Mouse (Mus musculus): ENCODE results near the gene Stac2.

Gene Stac2

GRCm38 (mm10) chr11:98019883-98020610, 33.2 kb downstream of the Stac2 start:
- no peak for DNase-seq

GRCm38 (mm10) chr11:98018858-98019641, 34.2 kb downstream of the Stac2 start:
- peak; percentile 50 for DNase-seq

- DNase-seq, result no peak
These were observed 35.0 kb downstream of the Stac2 start for GRCm38 (mm10) chr11:98018222-98018621.

- no peak for DNase-seq
These were observed 36.4 kb downstream of the Stac2 start for GRCm38 (mm10) chr11:98016824-98017223.

GRCm38 (mm10) chr11:98016177-98016576, 37.1 kb downstream of the Stac2 start:
- no peak for DNase-seq

- no peak for DNase-seq
These were observed 40.4 kb downstream of the Stac2 start for GRCm38 (mm10) chr11:98012831-98013230.

GRCm38 (mm10) chr11:98011716-98012115, 41.5 kb downstream of the Stac2 start:
- DNase-seq, result no peak

GRCm38 (mm10) chr11:98008087-98008486, 45.2 kb downstream of the Stac2 start:
- DNase-seq, result no peak

GRCm38 (mm10) chr11:98005686-98006085, 47.6 kb downstream of the Stac2 start:
- no peak for DNase-seq

GRCm38 (mm10) chr11:98005076-98005475, 48.2 kb downstream of the Stac2 start:
- DNase-seq, result no peak

GRCm38 (mm10) chr11:98004161-98004560, 49.1 kb downstream of the Stac2 start:
- no peak for DNase-seq

- DNase-seq, result no peak
These were observed 50.0 kb downstream of the Stac2 start for GRCm38 (mm10) chr11:98003171-98003671.

- peak; percentile 85 for DNase-seq
These were observed 50.6 kb downstream of the Stac2 start for GRCm38 (mm10) chr11:98002627-98003026.

GRCm38 (mm10) chr11:98001986-98002385, 51.3 kb downstream of the Stac2 start:
- no peak for DNase-seq

GRCm38 (mm10) chr11:98001351-98001824, 51.9 kb downstream of the Stac2 start:
- DNase-seq, result no peak

- no peak for DNase-seq
These were observed 52.7 kb downstream of the Stac2 start for GRCm38 (mm10) chr11:98000378-98001140.

- no peak for DNase-seq
These were observed 53.5 kb downstream of the Stac2 start for GRCm38 (mm10) chr11:97999748-98000147.

GRCm38 (mm10) chr11:97998898-97999608, 54.2 kb downstream of the Stac2 start:
- no peak for DNase-seq

GRCm38 (mm10) chr11:97998074-97998793, 55.0 kb downstream of the Stac2 start:
- no peak for DNase-seq

- DNase-seq, result no peak
These were observed 55.8 kb downstream of the Stac2 start for GRCm38 (mm10) chr11:97997387-97997960.

- DNase-seq, result no peak
These were observed 56.6 kb downstream of the Stac2 start for GRCm38 (mm10) chr11:97996691-97997090.

Data from embryo, embryonic 11 days (tissue).